Mouse (Mus musculus): ENCODE data around the gene Sema4g.

The Sema4g gene

DNA sequence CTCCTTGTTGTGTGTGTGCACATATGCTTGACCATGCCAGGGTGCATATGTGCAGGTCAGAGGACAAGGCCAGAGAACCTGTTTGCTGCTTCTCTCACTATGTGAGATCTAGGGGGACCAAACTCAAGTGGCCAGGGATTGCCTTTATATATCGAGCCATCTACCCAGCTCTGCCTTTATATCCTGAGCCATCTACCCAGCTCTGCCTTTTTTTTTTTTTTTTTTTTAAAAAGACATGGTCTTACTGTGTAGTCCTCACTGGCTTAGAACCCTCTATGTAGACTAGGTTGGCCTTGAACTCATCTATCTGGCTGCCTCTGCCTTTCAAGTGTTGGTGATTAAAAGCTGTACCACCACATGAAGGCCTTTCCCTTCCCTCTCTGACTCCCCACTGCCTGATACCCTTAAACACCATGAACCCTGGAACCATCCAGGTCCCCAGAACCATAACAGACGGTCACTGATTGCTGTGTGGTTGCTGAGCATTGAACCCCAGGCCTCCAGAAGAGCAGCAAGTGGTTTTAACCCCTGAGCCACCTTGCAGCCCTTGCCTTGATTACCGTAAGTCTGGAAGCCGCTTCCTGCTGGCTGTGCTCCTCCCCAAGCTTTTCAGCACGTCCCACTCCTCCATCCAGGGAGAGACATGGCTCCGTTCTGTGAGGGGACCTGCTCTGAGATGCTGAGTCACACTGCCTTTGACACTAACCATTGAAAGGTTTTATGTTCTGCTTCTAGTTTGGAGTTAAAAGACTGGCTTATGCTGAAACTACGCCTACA, 15.0 kb downstream of the Sema4g start:
- no peak for DNase-seq (ENCODE audit: extremely low spot score)

DNA sequence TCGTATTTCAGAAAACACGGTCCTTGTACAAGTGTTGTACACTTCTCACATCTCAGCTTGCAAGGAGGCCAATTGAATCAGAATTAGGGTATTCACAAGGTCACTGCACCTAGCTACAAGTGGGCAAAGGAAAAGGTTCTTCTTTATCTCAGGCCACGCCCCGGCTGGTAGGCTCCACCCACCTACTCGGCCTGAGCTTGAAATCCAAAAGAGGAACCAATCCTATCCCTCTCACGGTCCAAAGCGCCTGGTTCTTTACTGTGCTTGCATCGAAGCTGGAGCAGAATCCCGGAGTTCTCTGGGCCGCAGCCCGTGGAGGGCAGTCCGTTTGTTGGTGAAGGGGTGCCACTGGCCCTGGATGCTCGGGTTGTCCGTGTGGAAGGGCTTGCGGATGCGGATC, 16.5 kb downstream of the Sema4g start, which contains the start of gene Twnk:
TSS of gene Twnk (plus strand) at position 220 of the 400 bp plus-strand sequence.
- DNase-seq (ENCODE audit: extremely low spot score) = no peak

DNA sequence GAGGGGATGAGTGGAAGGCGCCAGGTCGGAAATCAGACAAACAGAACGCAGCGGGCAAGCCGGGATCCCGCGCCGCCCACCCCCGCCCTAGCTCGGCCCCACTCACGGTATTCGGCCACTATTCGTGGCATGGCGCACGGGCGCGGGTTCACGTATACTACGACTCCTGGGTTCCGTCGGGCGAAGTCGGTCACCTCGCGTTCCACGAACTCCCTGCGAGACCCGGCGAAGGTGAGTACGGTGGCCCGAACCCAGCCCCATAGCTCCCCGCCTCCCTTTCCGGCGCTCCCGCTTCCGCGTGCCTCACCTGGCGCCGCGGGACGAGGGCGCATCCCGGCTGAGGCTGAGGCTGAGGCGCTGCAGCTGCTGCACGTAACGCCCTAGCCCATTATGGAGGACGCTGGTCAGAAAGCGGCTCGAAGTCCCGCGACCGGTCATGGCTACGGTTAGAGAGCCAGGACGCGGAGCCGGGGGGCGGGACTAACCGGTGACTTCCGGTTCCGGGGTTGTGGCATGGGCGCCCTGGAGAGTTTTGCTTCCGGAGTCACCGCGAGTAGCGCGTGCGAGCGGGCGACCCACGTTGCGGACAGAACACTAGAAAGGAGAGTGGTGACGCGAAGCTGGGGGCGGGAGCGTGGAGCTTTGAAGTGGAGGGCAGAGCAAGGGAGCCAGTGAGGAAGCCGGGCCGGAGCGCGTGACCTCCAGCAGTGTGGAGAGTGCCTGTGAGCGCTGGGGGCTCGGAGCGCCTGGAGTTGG, 17.2 kb downstream of the Sema4g start, which contains the start of gene Mrpl43:
TSS of gene Mrpl43 (minus strand) at position 486 of the 756 bp plus-strand sequence.
- peak; percentile 96 for DNase-seq (ENCODE audit: extremely low spot score)

DNA sequence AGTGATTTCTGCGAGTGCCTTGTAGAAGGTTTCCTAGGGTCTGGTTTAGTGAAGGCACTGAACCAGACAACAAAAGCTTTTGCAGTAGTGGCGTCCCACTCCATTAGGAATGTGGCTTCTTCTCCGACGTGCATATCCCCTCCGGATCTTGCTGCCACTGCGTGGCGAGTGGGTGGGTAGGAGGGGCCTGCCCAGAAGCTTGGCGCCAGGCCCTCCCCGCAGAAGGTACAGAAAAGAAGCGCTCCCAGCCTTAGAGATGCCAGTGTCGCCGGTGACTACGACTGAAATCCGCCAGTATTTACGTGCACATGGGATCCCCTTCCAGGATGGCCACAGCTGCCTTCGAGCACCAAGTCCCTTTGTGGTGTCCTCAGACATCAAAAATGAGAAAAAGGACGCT, 18.1 kb downstream of the Sema4g start:
- DNase-seq (ENCODE audit: extremely low spot score) = no peak

DNA sequence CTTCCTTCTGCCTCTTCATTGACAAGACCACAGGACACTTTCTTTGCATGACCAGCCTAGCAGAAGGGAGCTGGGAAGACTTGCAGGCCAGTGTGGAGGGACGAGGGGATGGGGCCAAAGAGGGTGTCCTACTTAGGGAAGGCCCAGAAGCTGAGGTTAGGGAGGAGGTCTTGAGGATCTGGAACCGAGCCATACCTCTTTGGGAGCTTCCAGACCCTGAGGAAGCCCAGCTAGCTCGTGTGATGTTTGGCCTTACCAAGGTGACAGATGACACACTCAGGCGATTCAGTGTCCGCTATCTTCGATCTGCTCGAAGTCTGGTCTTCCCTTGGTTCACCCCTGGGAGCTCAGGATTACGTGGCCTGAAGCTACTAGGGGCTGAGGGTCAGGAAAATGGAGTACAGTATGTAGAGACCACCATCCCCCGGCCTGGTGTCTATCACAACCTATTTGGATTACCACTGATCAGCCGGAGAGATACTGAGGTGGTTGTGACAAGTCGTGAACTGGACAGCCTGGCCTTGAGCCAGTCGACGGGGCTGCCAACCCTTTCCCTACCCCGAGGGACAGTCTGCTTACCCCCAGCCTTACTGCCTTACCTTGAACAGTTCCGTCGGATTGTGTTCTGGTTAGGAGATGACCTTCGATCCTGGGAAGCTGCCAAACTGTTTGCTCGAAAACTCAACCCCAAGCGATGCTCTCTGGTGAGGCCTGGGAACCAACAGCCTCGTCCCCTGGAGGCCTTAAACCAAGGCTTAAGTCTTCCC, 18.7 kb downstream of the Sema4g start:
- no peak for DNase-seq (ENCODE audit: extremely low spot score)

DNA sequence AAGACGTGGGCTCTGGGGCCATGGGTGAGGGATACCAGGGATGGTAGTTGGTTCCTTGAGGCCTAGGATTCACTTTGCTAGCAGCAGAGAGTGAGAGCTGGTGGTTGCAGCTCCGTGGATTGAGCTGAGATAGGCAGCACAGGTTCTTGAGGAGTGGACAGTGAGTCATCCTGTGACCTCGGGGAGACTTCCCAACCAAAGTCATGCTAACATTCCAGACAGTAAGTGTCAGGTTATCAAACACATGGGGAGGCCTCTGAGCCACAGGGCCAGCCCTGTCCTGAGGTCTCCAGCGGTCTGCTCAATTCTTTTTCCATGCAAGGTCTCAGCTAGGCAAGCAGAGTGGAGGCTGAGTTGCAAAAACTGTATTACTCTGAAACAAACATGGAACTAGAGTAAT, 21.7 kb downstream of the Sema4g start:
- DNase-seq (ENCODE audit: extremely low spot score) = no peak

DNA sequence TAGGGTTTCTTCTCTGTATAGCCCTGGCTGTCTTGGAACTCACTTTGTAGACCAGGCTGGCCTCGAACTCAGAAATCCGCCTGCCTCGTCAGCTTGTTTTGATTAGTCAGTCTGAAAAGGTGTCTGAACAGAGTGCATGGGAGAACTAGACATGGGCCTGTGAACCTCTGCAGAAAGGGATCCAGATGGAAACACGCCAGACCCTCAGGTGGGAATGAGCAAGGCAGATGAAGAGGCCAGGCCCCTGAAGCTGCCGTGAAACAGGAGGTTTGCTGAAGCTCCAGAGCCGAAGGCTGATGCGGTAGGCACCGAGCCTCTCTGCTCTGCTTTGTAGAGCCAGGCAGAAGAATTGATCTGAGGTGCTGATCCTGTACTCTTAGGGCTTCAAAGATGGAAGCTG, 23.3 kb downstream of the Sema4g start:
- no peak for DNase-seq (ENCODE audit: extremely low spot score)

DNA sequence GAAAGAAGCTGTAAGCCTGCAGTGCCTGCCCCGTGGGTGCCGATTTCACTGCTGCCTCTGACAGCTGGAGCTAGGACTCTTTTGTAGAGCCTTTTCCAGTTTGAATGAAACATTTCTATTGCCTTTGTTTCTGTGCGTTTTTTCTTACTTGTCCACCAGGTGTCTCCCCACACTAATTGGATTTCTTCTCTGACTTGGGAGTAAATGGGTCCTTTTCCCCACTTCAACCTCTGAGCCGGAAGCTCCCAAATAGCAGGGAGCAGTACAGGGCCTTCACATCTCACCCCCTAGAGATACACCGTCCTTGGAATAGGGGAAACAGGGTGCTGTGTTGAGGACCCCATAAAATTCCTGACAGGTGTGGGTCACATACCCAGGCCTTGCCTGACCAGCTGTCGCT, 23.7 kb downstream of the Sema4g start:
- DNase-seq (ENCODE audit: extremely low spot score) = no peak

DNA sequence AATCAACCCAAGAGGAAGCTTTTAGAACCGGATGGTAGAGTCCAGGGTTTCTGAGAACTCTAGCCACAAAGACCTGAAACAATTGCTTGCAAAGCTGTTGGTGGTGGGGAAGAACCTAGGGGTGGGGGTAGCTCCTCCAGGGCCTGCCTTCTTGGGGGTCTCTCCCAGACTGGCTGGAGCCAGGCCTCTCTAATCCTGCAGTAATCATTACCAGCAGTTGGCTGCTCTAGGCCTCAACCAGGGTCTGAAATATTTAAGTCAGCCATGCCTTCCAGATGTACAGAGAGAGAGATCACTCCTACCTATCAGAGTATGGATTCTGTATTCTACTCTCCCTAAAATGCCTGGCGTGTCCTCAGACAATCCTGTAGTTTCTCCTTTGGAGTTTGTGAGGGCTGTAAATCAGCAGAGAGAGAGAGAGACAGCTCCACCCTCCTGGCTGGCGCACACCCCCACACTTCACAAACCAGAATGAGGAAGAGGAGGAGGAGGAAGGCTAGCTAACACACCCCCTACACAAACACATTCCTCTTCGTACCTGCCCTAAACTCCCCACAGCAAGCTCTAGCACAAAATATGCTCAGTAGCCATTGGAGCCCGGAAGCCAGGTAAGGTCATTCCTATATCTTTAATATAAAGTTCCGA, 24.8 kb downstream of the Sema4g start:
- DNase-seq (ENCODE audit: extremely low spot score) = no peak

DNA sequence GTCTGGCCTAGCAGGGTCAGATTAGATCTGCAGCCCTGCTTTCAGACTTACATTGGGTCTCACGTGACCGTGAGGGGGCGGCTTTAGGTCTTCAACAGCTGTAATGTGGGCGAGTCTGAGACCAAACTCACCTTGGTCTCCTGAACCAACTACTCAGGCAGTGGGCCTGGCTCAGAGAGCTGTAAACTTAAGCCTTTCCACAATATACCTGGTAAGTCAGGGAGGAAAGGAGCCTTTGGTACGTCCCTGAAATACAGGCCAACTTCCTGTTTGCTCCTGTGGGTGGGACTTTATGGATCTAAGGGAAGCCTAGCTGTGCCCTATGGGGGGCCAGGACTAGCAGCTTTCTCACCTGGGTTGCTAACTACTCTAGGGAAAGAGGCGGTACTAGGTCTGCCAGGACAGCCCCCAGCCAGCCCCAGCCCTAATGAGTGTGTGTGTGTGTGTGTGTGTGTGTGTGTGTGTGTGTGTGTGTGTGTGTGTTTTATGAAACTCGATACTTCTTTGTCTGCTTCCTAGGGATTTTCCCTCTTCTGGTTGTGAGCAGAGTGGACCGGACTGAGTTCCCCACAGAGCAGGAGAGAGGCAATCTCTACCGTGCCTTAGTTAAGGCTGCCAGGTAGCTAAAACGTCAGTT, 25.6 kb downstream of the Sema4g start, which contains the start of gene Lzts2:
TSS of gene Lzts2 (plus strand) at position 80 of the 637 bp plus-strand sequence.
- DNase-seq (ENCODE audit: extremely low spot score) = no peak

DNA sequence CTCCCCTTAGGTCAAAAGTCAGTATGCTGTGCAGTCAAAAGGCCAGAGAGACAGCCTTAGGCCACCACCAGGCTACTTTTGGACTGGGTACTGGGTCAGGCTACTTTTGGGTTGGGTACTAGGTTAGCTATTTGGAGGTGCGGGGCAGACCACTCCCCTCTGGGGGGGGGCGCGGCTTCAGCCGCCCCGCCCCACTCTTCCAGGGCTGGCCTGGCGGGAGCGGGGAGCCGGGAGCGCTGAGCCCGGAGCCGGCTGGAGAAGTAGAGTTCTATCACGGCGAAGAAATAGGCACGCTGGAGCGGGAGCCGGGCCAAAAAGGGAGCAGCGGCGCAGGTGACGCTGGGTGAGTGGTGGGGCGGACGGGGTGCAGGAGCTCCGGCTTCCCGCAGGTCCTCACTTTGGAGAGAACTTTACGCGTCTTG, 26.1 kb downstream of the Sema4g start:
- DNase-seq (ENCODE audit: extremely low spot score) = peak; percentile 69

DNA sequence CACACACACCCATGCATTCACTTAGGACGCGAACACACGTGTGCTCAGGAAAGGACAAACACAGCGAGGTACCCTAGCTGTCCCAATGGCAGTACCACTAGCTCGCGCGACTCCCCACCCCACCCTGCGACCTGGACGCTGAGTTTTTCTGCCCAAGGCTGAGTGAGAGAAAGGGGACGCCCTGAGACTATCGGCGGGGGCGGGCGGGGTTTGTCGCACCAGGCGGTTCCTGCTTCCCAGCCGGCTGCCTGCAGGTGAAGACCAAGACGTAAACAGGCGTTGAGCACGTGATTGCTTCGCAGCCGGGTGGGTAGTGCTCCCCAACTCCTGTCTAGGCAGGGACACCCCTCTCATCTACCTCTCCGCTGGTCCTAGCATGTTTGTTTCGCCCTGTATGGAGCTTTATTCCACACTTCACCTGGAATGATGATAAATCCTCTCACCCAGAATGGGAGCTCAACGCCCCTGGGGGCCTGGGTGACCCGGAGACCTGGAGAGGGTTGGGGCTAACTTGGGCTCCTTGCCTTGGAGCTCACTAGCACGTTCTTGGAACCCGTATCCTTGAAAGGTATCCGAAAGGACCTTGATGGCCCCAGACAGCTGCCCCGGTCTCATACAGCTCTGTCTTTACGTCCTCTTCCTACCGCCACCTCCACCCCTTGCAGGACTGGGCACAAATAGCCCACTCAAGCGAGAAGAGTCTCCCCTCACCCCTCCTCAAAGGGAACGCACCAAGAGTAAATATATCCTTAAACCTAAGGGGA, 26.8 kb downstream of the Sema4g start:
- peak; percentile 55 for DNase-seq (ENCODE audit: extremely low spot score)

DNA sequence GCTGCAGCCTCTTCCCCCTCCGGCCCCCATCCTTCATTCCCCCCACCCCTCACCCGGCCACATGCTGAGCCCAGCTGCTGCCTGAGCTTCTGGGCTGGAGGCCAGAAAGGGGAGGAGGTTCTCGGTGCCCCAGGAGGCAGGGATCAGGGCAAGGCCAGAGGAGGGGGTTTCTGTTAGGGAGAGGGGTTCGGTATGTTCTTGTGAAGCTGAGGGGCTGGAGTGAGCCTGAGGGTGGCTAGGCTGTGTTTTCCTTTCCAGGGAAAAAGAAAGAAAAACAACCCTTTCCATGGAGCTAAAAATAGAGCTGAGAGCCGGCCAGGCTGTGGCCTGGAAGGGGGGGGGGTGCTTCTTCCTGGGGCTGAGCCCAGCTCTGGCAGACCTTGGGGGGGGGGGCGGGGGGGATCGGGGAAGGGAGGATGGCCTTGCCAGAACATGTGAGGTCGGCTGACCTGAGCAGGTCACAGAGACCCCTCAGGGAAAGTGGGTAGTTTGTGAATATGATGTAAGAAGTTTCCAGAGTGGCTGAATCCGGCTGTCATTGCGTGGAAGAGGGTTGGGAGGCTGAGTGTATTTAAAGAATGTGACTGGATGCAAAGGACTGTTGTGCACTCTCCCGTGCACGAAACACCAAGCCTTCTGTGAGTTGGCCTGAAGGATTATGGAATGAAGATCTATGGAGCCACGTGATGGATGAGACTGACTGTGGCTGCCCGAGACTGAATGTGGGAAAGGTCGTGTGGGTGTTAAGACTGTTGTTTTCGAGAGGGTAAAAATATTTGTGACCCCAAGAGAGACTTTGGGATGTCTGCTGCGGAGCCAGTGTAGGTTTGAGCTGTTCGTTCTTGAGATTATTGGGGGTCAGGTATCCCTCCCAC, 27.7 kb downstream of the Sema4g start:
- DNase-seq (ENCODE audit: extremely low spot score) = peak; percentile 83

DNA sequence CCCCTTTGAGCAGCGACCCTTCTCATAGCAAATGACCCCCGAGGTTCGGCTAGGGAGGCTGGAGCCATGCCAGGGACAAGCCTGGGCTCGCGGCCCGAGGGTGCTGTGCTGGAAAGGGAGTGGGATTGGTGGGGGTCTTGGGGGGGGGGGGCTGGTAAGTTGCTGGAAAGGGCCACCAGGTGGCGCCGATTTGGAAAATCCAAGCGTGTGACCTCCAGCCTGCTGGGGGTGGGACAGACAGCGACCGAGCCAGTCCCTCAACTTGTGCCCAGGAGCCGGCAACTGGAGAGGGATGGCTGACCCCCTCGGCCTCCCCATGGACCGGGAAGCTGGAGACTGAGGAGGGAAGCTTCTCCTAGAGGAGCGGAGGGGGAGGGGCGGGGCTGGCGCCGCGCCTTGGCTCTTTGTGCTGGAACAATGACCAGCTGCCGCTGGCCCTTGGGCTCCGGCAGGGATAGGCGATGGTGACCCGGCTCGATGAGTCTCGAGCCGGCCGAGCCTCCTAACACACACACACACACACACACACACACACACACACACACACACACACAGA, 28.4 kb downstream of the Sema4g start:
- peak; percentile 93 for DNase-seq (ENCODE audit: extremely low spot score)

DNA sequence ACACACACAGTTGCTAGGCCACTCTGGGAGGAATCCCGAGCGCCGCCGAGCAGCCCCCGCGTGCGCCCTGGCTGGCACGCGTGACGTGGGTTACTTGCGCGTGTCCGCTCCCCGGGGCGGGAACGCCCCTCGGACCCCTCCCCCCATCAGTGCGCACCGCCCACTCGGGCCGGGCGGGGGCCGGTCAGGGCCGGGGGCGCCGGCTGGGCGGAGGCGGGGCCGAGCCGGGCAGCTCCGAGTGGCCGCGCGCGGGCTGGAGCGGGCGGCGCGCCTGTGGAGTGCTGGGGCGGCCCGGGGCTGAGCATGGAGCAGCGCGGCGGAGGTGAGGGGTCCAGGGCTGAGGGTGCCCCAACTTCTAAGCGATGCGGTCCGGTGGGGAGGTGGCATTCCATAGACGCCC, 29.0 kb downstream of the Sema4g start:
- DNase-seq (ENCODE audit: extremely low spot score) = peak; percentile 87

DNA sequence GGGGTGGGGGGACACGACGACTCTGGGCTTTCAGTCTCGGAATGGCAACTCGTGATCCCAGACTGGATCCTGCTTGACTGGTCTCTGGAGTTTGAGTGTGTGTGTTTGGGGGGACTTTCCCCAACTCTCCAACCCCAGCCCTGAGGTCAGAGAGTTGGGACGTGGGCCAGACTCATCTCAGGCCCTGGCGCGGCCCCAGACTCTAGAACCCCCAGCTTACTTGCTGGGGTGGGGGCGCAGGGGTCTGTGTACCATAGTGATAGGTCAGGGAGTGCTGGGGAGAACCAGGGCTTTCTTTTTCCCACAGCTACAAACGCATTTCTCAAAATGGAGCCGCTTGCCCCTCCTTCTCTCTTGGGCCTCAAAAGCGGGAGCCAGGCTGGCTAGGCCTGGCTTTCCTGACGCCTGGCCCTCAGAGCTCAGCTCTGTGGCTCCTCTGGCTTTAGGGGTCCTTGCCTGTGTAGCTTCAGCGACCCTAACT, 29.5 kb downstream of the Sema4g start:
- DNase-seq (ENCODE audit: extremely low spot score) = peak; percentile 48

DNA sequence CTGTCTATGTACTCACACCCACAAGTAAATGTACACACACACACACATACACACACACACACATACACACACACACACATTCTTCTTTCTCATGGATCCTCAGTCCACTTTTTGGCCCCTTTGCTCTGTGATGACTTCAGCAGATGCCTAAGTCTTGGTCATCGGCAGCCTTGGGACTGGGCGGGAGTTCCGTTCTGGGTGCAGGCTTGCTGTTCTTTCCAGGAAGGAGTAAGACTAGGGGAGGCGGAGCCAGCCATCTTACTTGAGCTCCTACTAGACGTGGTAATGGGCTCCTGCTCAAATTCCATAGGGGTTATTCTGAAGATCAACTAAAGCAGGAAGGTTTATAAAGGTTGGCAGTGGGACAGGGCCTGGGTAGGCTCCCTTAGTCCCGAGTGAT, 31.4 kb downstream of the Sema4g start:
- DNase-seq (ENCODE audit: extremely low spot score) = no peak

DNA sequence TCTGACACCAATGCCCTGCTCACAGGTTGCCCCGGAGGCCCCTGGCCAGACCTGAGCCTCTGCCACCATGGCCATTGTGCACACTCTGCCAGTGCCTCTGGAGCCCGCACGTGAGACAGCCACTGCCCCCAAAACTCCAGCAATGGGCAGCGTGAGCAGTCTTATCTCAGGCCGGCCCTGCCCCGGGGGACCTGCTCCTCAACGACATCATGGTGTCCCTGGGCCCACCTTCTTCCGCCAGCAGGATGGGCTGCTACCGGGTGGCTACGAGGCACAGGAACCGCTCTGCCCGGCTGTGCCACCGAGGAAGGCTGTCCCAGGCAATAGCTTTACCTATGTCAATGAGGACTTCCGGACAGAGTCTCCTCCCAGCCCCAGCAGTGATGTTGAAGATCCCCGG, 32.5 kb downstream of the Sema4g start:
- no peak for DNase-seq (ENCODE audit: extremely low spot score)

DNA sequence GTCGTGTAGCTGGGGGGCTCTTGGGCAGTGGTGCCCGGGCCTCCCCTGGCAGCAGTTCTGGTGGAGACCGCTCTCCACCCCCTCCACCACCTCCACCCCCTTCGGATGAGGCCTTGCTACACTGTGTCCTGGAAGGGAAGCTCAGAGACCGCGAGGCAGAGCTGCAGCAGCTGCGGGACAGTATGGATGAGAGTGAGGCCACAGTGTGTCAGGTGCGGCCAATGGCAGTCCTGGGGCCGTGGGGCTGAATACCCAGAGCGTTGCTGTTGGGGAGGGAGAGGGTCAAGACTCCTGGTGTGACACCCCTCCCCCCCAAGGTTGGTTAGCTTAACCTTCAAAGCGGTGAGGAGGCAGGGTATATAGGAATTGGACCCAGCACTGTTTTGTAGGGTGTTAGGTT, 35.1 kb downstream of the Sema4g start:
- DNase-seq (ENCODE audit: extremely low spot score) = no peak

Measured in embryo, embryonic 9.5 days (tissue).